Mouse (Mus musculus) heart, postnatal 25 days (tissue): ENCODE results near the gene Olfr448. TPM values are rescaled to one million over a fixed set of nuclear protein-coding genes. Genes with fewer than 3 reads are reported as not detected.

Experiments
- DNase-seq: peaks from one replicate; pipeline ENCODE4 v3.0.0; 2022; ENCODE audit warnings: low spot score
- intact Hi-C: fragments of 180-260 bp; cut with DNase I; formaldehyde crosslinking; loops from one replicate; pipeline ENCODE4 v1.15.1; 2025
- total RNA-seq, 2 experiments: library from RNA; stranded (reverse); gene quantifications; 2 replicates each; pipeline ENCODE4 v1.2.3; 2021

Gene Olfr448
- not detected for total RNA-seq

DNA sequence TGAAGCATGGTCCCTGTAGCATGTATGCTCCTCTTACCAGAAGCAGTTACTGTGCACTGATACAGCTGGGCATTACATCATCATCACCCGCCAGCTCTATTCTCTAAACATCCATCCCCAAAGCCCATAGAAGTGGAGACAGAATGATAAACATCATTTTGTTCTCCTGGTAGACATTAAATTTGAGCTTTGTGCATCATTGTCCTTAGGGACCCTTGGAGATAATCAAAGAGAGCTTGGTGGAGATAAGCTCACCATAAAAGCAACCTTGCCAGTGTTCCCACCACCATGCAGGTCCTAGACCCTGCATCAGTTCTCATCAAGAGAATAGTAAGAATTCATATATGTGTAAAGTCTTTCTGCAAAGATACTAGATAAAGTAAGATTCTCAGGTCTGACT, at the start of gene Olfr448:
Olfr448 (plus strand) TSS at position 301 of the 400 bp plus-strand sequence.
- DNase-seq: no peak
- intact Hi-C loops: no loop called here

DNA sequence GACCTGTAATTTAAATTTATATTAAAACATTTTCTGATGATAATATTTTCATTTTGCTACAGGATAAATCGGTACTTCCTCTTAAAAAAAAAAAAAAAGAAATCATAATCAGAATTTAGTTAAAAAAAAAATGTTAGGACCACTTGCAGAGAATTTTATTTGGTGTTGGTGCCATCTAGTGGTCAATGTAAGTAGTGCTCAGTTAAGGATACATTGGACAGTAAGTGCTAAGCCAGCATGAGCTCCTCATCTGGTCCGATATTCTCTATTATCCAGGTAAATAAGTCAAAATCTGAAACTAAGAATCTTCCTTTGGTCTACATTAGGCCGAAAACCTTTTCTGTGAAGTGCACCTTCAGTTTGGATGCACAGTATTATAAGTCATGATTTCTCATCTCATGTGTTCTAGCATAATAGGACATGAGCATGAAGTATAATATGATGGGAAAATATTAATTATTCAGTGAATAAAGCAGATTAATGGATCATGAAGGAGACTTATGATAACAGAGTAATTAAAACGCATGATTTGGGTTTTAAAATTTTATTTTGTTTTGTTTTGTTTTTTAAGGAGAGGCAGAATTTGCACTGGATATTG, 29.9 kb upstream of the Olfr448 start:
- intact Hi-C loops: loop anchor here (10.0 kb wide), 1 partner anchor 246 kb away; no protein-coding TSS in a partner anchor
- DNase-seq: no peak

DNA sequence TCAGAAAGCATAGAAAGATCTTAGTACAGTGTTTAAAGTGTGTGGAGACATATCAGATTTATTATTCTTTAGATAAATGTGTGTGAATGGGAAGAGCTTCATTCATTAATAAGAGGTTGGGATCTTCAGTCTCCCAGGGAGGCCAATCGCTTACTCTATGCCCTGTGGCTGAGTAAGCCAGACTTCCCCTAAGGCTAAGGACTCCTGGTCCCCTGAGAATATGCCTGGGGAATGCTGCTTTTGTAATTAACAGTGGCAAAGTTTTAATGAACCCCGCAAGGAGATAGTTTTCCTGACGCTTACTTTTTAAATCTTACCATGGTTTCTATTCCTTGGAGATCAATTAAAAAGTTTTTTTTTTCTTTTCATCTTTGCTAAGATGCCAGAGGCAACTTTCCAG, 20.5 kb upstream of the Olfr448 start:
- intact Hi-C loops: loop anchor here (10.0 kb wide), 1 partner anchor 255 kb away; no protein-coding TSS in a partner anchor

DNA sequence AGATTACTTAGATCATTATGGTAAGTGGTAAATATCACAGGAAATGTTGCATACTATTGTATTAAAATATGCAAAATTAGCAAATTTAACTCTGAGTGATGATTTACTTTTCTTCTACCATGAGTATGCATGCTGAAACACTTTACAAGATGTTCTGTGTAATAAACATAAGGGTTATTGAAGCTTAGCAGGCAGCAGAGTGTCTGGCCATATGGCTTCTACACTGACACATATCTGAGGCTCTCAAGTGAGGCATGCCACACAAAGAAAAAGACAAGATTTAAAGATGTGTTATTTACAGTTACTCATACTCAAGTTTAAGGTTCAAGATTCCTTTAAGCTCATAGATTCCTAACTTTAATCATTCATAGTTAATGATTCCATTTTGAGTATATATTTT, 13.9 kb upstream of the Olfr448 start:
- intact Hi-C loops: no loop called here
- no peak for DNase-seq

More for the DNA sequence above, 20.5 kb upstream of the Olfr448 start:
- no peak for DNase-seq

DNA sequence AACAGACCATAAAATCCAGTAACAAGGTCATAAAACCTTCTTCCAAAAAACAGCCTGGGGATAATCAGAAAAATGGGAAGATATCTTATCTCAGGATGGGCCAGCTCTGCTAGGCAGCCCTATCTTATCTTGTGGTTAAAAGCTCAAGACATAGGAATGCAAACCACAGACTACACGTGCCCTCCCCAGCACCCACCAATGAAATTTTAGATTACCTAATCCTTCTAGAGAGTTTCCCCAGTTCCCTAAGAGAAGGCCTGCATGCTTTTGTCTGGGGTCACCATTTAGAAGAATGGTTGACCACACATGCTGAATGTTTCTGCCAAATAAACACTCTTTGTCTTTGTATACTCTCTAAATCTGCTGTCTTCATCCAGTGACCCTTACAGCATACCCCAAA, 10.1 kb downstream of the Olfr448 start:
- DNase-seq: no peak
- intact Hi-C loops: no loop called here

DNA sequence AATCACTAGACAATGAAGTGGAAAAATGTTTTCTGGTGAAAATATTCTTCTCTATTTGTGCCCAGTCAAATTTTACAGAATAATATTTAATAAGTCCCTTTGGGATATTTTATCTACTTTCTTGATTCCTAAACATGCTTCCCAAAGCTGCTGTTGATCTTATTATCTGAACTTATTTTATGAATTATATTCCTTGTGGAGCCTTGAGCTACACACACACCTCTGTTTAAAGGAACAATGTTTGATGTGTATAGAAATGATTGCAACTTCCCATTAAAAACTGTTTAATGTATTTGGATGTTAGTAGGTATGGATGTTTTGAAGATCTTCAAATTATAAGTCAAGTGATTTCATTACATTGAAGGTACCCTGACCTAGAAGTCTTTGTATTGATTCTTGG, 18.3 kb downstream of the Olfr448 start, which contains the start of gene Olfr447:
Olfr447 (plus strand) TSS at position 301 of the 400 bp plus-strand sequence.
- no peak for DNase-seq
- intact Hi-C loops: no loop called here

DNA sequence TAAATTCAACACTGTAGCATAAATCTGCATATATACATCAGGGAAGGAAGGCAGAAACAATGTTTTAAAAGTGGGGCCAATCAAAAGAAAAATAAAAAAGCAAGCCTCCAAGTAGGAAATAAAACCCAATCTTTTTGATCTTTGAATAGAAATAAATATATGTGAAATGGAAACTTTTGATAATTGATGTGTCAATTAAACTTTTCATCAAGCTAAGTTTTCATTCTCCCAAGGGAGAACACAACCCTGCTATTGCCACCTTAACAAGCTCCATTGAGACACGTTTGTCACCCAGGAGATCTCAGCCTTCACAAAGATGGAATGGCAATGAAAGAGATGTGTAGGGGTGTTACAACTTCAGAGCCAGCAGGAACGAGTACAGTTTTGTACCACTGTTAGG, 30.8 kb downstream of the Olfr448 start, which contains the start of gene Olfr446:
Olfr446 (plus strand) TSS at position 301 of the 400 bp plus-strand sequence.
- DNase-seq: no peak
- intact Hi-C loops: no loop called here

Other genes starting within 250 kb of the Olfr448 start
- 1 to 10 TPM; 3.3 to 3.6 TPM for gene Tcaf2, start 245.2 kb upstream of the Olfr448 start, total RNA-seq
- gene Tcaf1, start 180.4 kb upstream of the Olfr448 start, total RNA-seq: 10 to 100 TPM; 12.3 to 15.9 TPM
- not detected for gene Olfr453, start 151.1 kb upstream of the Olfr448 start, total RNA-seq
- gene Olfr38, start 134.0 kb upstream of the Olfr448 start, total RNA-seq: not detected
- not detected for gene Olfr452, start 105.3 kb upstream of the Olfr448 start, total RNA-seq
- gene Olfr450, start 78.5 kb upstream of the Olfr448 start, total RNA-seq: not detected
- not detected for gene Olfr449, start 56.1 kb upstream of the Olfr448 start, total RNA-seq
- gene Olfr447, start 18.4 kb downstream of the Olfr448 start, total RNA-seq: not detected
- not detected for gene Olfr446, start 30.9 kb downstream of the Olfr448 start, total RNA-seq
- not detected for gene Olfr444, start 58.6 kb downstream of the Olfr448 start, total RNA-seq
- not detected for gene Olfr441, start 215.9 kb downstream of the Olfr448 start, total RNA-seq